Mouse (Mus musculus): ENCODE measurements around the gene Sox6.

Sox6 gene

DNA sequence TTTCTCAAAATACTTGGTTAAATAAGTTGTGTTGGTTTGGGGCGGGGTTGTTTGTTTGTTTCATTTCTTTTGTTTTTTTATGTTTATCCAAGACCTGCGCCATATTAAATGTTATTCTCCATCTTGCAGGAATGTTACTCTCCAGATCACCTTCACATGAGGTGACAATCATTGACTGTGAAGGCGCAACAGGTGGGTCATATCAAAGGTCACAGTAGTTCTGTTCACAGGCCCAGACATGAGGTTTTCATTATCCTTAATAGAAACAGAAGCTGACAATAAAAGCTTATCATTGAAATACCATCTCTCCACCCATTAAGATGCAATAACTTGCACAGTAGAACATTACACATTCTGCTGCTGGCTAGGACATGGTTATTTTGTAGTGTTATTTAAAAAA lies 54.5 kb downstream of the Sox6 start:
- DNase-seq = peak; percentile 38

DNA sequence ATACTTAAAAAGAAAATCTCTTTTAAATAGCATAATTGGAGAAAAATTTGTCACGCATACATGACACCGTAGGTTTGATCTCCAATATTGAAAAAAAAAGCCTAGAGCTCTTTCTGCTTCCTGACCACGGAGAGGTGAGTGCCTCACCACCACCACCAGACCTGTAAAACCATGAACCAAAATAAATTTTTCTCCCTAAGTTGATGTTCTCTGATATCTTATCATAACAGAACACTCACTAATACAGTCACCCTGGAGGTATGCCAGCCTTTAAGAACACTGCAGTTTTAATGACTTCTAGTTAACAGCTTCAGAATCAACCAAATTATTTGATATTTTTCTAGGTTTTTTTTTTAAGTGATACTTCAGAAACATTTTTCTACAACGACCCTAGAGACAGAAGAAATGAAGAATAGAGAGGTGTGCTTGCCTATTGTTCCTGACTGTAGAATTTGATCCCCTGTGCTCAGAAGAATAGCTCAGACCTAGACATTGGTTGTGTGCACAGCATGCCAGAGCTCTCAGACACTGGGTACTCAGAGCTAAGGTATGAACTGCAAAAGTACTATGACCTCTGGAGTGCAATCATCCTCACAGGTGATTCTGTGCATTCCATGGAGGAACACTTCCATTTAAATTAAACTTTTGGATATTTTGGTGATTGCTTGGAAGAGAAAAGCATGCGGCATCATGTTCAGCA lies 58.6 kb downstream of the Sox6 start:
- DNase-seq = no peak

DNA sequence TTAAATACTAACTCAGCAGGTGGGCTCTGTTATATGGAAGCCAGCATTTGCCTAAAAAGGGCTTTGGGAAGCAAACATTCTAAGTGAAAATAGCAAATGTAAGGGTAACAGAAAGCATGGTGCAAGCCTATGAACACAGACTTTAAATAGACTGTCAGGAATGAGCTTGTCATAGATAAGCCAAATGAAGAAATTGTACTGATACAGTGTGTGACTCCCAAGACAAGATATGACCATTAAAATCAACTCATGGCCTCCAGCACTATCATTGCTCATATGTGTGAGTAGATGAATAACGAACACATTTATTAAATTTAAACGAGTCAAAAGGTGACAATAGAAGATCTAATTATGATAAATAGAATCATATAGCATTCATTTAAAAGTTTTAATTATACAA lies 64.1 kb downstream of the Sox6 start:
- DNase-seq = no peak

DNA sequence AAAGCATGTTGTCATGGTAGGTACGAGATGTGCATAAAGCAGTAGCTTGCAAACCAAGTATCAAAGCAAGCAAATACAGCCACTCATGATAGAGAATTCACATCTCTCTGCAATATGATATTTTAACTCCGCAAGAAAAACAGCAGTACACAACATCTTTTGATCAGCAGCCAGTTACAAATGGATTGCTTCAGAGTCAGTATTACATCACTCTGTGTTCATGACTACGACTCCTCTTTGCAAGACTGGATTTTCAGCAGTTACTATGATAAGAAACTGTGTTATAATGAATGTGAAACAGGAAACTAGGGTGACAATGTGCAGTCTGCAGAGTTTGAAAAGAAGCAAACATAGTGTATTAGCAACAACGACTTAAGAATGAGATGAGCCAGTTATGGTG lies 71.4 kb downstream of the Sox6 start:
- no peak for DNase-seq

DNA sequence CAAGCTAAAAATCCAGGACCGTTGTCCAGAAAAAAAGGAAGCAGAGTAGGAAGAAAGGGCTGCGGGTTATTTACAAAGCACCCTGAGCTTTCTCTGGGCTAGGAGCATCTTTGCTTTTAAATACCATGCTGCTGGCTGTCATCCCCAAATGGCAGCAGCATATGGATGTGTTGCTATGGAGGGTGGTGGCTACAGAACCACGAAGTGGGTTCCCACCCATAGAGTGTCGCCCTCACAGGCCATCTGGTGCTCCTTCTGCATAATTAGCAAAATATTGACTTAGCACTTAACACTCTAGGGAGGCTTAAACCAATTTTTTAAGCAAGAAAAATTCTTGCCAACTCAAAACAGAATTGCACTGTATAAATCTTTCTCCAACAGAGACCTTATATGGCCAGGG lies 72.4 kb downstream of the Sox6 start:
- no peak for DNase-seq

DNA sequence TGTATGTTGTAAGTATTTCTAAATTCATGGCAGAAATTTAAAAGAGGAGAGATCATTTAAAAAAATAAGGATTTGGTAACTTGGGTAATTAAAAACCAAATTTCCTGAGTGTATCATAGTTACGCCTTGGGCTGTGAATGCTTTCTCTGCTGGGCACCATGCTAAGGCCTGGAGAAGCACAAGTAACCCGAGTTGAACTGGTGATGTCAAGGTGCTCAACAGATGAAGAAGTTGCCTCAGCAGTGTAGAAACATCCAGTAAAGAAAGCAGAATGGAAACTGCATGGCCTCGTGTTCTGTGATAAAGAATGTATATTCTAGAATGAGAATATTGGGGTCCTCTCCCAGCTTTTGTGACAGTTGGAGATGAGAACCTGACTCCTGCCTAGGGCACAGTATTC lies 85.5 kb downstream of the Sox6 start:
- no peak for DNase-seq

DNA sequence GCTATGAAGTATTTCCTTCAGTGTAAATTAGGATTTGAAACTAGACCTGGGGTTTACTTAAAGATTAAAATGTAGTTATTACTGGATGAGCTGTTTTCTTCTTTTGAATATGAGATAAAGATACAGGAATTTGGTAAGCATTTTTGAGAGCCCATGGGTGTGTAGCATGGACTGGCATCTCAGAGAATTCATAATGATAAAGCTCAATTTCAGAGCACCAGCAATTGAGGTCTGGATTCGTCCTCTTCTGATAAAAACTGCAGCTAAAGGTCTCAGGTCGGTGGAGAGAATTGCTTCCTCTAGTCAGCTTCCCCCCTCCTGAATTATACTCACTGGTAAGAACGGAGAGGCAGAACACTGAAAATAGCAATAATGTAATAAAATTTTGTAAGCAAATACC lies 86.4 kb downstream of the Sox6 start:
- no peak for DNase-seq

DNA sequence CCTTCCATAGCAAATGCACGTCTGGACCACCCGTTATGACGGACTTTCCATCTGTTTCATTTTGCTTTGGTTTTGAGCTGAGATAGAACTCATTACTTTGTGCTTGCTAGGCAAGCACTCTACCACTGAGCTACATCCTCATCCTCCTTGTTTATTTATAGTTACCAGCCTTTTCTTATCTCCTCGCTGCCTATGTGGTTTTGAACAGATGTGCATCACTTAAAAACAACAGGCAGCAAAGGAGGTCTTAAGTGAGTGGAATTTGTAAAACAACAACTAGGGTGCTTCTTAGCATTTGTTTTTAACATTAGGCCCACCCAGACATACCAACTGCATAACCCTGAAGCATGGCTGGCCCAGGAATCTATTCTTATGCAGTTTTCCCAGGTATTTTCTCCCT lies 86.9 kb downstream of the Sox6 start:
- DNase-seq = no peak

DNA sequence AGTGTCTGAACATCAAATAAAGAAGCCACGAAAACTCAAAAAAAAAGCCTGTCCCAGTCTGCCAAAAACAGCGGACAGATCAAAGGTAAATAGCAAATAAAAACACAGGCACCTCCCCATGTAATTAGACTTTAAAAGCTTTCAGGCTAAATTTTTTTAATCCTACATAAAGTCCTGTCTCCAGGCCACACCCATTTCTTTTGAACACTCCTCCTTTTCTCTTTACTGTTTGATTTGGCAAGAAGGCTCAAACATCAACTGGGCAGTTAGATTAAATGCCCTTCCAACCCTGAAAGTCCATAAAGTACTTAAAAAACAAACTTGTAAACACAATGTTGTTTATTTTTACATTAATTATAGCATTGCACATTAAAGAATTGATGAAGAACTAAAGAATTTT lies 90.7 kb downstream of the Sox6 start:
- no peak for DNase-seq

DNA sequence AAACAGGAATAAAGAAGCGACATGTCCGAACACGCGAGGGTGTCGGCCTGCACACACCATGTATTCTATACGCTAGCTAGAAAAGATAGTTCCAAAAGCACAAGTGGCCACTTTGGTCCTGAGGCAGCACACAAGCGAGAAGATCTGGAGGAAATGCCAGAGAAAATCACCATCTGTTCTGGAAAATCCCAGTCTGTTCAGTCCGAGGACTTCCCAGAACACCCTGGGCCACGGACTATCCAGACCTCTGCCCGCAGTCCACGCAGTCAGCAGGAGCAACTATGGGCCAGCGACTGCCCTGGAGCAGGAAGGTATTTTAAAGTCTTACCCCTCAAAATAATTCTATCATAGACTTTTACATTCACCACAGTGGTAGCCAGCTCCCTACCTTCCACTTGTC lies 92.0 kb downstream of the Sox6 start:
- no peak for DNase-seq

DNA sequence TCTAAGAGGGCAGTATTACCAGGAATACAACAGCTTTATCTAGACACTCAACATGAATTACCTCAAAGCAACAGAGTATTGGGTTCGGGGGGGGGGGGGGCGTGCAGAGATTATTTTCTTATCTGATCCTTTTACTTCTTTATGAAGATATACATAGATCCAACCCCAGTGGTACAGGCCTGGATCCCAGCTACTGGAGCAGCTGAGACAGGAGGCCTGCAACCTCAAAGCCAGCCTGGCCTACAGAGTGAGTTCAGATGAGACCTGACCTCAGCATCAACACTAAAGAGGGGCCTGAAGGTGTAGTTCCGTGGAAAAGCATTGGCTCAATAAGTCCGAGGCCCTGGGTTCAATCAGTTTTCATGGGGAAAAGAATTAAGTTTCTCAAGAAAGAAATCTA lies 93.1 kb downstream of the Sox6 start:
- DNase-seq = no peak

DNA sequence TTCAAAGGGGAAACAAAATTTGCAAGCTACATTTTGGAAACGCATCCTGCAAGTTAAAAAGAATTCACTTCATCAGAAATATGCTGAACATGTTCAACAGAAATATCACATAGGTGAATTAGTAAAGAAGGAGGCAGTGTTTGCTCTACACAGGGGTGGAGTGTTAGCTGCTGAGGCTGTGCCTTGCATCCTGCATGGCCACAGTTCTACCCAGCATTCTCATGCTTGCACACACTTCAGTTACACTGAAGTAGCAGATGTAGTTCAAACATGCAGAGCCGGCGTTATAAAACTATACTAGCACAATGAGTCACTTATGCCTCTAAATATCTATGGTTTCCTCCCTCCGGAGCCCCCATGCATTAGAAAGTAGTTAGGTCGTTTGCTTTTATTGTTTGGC lies 94.3 kb downstream of the Sox6 start:
- DNase-seq = no peak

DNA sequence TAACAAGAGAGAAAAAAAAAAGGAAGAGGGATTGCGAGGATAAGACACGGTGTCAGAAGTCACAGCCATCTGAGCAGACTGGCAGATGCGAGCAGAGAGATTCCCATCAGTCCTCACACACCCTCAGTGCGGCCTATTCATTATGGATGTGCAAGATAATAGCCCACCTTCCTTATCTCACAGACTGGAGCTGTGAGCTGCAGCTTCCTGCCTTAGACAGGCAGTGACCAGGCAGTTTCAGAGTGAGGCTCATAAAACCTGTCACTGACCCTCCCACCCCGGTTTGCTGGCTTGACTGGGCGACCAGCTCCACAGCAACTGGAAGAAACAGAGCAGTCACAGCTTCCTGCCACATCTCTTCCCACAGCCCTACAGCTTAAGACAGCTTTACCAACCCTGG lies 96.8 kb downstream of the Sox6 start:
- DNase-seq = no peak

DNA sequence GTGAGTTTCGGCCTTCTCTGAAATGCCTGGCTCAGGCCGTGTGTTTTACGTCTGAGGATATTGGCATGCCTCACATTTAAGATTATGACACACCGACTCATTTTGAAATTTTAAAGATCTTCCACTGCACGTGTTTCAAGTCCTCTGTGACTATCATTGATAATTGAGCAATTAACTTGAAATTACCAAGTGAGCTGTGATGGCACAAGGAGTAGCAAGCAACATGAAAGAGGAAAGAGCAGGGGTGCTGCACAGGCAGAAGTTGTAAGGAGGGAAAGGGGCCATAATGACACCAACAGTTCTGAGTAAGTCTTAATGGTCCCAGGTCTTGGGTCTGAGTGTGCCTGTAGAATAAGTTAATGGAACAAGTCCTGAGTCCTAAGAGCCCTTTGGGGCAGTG lies 99.3 kb downstream of the Sox6 start:
- DNase-seq = no peak

DNA sequence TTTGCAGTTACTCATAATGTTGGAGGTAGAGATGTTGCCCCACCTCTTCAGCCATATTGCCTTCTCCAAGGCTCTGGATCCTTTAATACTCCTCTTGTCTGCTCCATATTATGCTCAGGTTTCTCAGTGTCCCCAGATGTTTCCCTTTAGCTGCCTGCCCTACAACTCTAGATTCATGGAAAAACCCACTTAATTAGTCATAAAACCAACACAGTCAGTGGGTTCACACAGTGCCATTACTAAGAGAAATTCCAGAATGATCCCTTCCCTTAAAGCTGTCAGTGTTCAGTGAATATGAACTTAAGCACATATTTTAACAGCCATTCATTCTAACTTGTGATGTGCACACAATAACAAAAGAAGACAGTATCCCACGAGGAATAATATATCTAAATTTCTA lies 101.7 kb downstream of the Sox6 start:
- DNase-seq = no peak

DNA sequence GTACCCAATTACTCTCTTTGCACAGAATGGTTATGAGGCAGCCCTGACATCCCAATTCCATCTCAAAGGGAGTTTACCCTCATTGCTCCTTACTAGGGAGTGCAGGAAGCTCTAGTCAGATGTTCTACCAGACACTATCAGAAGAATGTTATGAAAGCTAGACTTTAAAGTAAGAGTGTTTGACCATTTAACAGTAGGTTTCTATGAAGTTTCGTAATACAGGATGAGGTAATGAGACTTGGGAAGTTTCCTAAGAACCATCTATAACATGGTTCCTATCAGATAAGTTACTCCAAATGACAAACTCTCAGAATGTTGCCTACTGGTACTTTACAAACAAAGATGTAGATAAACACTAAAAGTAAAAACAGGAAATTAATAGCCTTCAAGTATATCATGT lies 123.3 kb downstream of the Sox6 start:
- DNase-seq = no peak

DNA sequence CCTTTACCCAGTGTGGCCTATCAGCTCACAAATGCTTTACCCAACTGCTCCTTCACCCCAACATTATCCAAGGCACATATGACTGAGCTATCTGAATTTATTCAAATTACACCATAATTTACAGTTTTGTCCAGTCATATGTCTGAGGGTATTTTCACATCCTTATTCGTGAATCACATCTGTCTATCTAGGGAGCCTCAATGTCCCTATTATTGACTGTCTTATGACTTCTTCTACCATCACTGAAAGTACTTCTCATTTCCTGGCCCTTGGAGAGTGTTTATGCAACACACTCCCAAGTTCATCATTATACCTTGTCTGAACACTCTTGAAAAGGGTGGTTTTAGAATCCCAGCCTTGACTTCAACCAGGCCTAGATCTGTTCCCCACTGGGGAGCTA lies 128.3 kb downstream of the Sox6 start:
- no peak for DNase-seq

DNA sequence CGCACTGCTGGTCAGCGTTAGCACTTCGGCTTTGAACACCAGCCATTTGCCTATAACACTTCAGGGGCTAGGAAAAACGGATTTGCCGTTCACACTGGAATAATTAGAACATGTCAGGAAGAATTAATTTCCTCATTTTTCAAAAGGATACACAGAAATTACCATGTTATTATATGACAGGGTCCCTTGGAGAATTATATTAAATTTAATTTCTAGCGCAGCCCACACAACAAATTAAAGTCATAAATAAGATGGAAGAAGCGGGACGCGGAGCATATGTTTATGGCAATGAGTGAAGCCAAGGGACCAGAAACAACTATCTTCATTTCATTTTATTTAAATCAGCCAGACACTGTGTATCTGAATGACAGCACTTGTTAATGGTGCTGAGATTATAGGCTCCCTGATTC lies 133.8 kb downstream of the Sox6 start:
- DNase-seq = no peak

DNA sequence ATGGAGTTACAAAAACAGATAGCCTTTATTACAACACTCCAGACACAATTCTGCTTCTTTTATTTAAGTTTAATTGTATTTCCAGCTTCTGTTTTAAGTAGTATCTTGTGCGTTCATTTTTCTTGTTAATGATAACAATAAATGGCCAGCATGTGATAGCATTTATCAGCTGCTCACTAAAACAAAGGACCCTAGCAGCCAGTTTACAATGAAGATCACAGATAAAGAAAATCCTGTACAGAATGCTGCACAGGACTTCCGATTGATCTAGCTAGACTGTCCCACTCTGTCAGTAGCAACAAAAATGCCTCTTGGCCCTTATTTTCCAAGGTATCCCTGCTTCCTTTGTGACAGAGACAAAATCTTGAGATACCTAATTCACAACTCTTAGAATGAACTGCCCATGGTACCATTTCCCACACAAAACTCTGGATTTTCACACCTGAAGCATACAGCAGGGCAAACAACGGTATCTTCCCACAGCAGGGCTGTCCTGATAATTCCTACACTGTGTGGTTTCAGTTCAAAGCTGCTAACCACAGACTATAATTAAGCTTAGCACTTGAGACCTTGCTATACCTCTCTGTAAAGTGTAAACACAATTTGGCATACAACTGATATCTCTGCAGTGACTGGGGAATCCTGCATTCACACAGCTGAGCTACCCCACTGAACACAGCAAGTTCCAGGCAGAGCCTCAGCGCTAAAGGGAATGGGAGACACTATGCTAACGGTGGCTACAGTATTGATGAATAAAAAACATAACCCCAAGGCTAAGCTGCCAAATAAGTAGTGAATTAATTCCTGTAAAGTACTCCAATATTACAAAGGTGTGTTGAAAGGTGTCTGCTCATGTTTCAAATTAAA lies 134.4 kb downstream of the Sox6 start:
- no peak for DNase-seq

DNA sequence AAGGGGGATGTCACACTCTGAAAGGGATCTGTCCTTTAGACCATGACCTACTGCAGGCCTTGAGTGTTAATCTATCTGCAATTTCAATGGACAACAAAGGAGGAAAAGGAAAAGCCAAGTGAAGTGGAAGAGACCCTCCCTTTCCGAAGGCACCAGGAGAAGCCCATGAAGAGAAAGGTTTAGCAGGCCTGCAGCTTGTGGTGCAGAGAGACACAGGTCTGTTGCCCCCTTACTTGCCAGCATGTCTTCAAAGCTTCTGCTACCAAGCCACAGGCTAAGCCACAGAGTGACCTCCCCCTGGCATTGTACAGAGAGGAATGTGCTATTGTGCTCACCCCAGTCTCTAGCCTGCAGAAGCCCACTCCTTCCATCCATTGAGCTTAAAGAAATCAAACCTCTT lies 135.2 kb downstream of the Sox6 start:
- DNase-seq = peak; percentile 44

DNA sequence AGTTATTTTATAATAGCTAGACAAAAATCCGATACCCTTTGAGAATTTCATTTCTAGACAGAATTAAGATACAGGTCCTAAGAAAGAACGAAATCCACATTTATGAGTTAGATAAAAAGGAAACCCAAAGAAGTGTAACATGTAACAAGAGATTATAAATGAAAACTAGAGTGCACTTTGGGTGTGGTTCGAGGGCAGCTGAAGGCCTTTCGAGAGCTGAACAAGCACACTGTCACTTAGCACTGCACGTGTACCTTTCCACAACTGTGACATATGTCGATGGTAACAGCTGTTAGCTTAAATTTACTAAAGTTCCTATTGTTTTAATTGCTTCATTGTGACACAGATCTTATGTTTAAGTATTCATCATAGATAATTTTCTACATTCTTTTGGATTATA lies 142.8 kb downstream of the Sox6 start:
- no peak for DNase-seq

DNA sequence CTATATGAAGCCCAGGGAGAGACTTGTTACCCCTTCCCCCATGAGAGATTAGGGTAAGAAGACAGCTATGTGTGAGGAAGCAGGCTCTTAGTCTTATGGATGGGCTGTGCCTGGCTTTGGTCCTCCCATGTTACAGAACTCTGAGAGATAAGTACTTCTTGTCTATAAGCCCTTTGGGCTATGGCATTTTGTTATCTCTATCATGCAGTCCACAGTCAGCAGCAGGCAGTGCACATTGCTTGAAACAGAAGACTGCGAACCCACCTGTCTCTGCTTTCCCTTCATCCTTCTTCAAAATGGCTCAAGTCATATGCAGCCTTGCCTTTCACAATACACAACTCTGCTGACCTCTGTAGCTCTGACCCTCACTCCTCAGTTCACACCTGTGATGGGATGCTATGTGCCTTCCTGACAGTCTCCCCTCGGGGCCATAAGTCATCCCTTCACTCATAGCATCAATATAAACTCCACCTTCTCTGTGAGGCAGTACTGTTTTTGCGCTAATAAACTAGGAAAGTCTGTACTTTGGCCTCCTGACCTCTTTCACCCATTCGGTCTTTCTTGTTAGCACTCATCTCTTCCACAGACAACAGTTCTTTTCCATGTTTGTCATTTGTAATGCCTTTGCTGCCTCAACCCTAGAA lies 143.4 kb downstream of the Sox6 start:
- DNase-seq = no peak

DNA sequence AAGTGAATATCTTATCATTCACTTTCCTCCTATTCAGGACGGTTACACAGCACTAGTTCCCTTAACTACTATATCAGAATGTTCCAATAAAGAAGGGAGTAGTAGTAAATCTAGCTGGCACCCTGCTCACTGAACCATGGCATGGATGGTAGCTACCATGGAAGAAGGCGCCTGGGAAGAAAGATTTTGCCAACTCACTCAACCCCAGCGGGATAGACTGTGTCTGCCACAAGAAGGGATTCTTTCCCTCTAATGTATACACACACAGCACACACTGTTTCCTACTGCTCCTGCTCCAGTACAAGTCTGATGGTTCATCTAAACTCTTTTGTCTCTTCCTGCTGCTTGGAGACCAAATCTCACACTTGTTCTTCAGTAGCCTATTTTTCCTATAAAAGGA lies 147.1 kb downstream of the Sox6 start:
- DNase-seq = no peak

DNA sequence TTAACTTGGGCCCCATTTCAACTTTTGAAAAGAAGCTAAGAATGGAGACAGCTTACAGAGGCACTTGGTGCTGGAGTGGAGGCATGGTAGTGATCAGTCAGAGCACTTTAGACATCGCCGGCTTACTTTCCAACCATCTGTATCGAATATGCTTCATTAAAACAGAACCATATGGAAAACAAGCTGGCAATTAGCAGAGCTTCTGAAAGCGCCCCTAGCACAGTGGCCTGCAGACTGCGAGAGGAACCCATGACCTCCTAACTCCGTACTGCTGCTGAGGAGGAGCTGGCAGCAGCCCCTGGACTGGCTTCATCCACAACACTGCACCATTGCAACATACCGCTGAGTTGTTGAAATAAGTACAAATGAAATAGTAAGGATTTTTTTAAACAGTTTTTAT lies 148.7 kb downstream of the Sox6 start:
- peak; percentile 62 for DNase-seq
